Mouse (Mus musculus): ENCODE results near the gene Tbc1d5.

DNA sequence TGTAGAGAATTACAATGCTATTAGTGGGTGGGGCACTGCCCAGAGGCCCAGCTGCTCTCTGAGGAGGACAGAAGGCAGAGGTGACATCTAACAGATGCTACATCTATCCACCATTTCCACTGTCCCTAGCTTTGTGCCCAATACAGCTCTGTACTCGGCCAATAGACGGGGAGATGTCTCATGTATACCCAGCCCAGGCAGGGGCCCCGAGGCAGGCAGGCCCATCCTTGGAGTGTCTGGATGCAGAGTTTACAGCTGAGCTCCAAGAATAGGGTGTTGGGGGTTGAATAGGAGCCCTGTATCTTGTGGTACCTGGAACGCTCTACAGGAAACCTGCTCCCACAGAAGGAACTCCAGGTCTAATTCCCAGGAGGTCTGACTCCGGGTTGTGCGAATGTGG, 444.4 kb downstream of the Tbc1d5 start:
- TF ChIP-seq TAL1 (IDR thresholded peaks at IDR 0.05; ENCODE audit: low read length) (no peak), GATA1 (IDR thresholded peaks at IDR 0.05; ENCODE audit: low read length) (no peak)

Data from erythroblast, embryonic 14.5 days (primary cell).